Mouse (Mus musculus) liver, embryonic 14.5 days (tissue): Measurements from ENCODE around the gene Gm47995. TPM values are rescaled to one million over a fixed set of nuclear protein-coding genes. Genes with fewer than 3 reads are reported as not detected.

Experiments used
- ATAC-seq: fragments of 200-750 bp; cut with Nextera tagmentation; 2 replicates; pipeline ENCODE4 v1.8.0; 2017; ENCODE audit warnings: moderate number of reproducible peaks, mild to moderate bottlenecking, moderate library complexity; ENCODE audit not compliant: insufficient read depth
- DNase-seq, 3 experiments: peaks; one replicate each; pipeline ENCODE4 v3.0.0-alpha.2; 2012 to 2013; ENCODE audit warnings: low read depth in 3 of 3, low spot score in 3 of 3
- H3K27ac ChIP-seq: fragments of 300-500 bp; sonication (generic); 2 replicates; pipeline ENCODE4 v1.5.1; 2014; ENCODE audit warnings: moderate library complexity, mild to moderate bottlenecking, control low read depth, inconsistent platforms
- H3K27me3 ChIP-seq: fragments of 300-500 bp; sonication (generic); 2 replicates; pipeline ENCODE4 v1.6.1; 2014; ENCODE audit warnings: mild to moderate bottlenecking, low read length, moderate library complexity; ENCODE audit not compliant: control insufficient read depth, insufficient read depth
- H3K36me3 ChIP-seq: fragments of 300-500 bp; sonication (generic); replicated peaks from 2 replicates; pipeline ENCODE4 v1.6.1; 2014; ENCODE audit warnings: low read depth; ENCODE audit not compliant: control insufficient read depth, insufficient read depth
- H3K4me1 ChIP-seq, 2 experiments: fragments of 200-500 bp in 1 of 2; fragments of 300-500 bp in 1 of 2; sonication (generic) in 1 of 2; replicated peaks; 2 replicates each; pipeline ENCODE4 v1.6.1; 2012 to 2014; ENCODE audit warnings: antibody characterized with exemption in 1 of 2, inconsistent platforms in 1 of 2, low read length in 1 of 2; ENCODE audit not compliant: control insufficient read depth in 2 of 2, insufficient read depth in 2 of 2
- H3K4me2 ChIP-seq: fragments of 300-500 bp; sonication (generic); 2 replicates; pipeline ENCODE4 v1.6.1; 2014; ENCODE audit warnings: low read depth, mild to moderate bottlenecking, control low read depth, moderate library complexity
- H3K4me3 ChIP-seq, 2 experiments: fragments of 200-500 bp in 1 of 2; fragments of 300-500 bp in 1 of 2; sonication (generic) in 1 of 2; 2 replicates each; pipeline ENCODE4 v1.5.1; 2012 to 2014; ENCODE audit warnings: low read depth in 2 of 2, low read length in 2 of 2, mild to moderate bottlenecking in 2 of 2, control low read depth in 1 of 2, inconsistent platforms in 1 of 2, moderate library complexity in 1 of 2; ENCODE audit not compliant: insufficient read depth in 1 of 2
- H3K9ac ChIP-seq: fragments of 300-500 bp; sonication (generic); replicated peaks from 2 replicates; pipeline ENCODE4 v1.6.1; 2014; ENCODE audit warnings: mild to moderate bottlenecking, control low read depth, moderate library complexity
- H3K9me3 ChIP-seq: fragments of 300-500 bp; sonication (generic); 2 replicates; pipeline ENCODE4 v1.6.1; 2016; ENCODE audit warnings: low read length, mixed read lengths; ENCODE audit not compliant: control insufficient read depth
- CTCF ChIP-seq: IDR thresholded peaks from 2 replicates; pipeline ENCODE4 v1.5.1; 2016; ENCODE audit warnings: antibody characterized with exemption, low read depth, control low read depth
- EP300 ChIP-seq: IDR thresholded peaks from 2 replicates; pipeline ENCODE4 v1.6.1; 2016; ENCODE audit warnings: antibody characterized with exemption, low read depth
- WGBS: fragments of 180-500 bp; shearing (Covaris S2); extraction: QIAGEN DNeasy Blood & Tissue Kit; methylation state at CpG from one replicate; pipeline ENCODE4 v1.1.7; 2014; ENCODE audit not compliant: insufficient replicate concordance; 5-methylcytosine and 5-hydroxymethylcytosine counted together
- polyA plus RNA-seq, 2 experiments: library from polyadenylated mRNA; depleted of rRNA in 1 of 2; stranded (reverse) in 1 of 2; unstranded in 1 of 2; fragments of >200 nt; fragmentation: Nextera tagmentation in 1 of 2; extraction: Ambion mirVana in 1 of 2; gene quantifications; 2 replicates each; pipeline versions ENCODE4 v1.2.1 to v1.2.3; 2012 to 2014

The Gm47995 gene
- polyA plus RNA-seq, 2 experiments: 0.71 to 0.88 TPM

DNA sequence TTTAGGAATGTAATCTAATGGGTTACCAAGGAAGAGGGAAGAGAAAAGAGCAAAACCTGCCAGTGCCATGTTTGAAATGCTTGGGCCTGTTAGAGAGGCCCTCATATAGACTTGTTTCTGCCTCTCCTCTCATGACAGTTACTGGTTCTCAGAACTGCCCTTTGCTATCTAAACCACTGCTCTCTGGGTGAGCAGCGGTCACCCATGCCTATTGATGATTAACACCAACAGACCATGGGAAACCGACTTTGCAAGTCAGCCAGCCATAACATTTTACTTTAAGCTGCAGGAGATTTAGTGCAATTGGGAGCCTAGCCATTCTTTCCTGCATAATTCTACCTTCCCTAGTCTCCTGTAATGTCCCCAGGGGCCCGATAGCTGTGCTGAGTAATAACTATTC is 18.2 kb downstream of the Gm47995 start:
- H3K27me3 ChIP-seq: no peaks in the 10 kb centered on the region
- H3K4me3 ChIP-seq: no peak overlapping the region
- no peak overlapping the region for H3K4me2 ChIP-seq
- no peaks in the 10 kb centered on the region for H3K36me3 ChIP-seq
- ATAC-seq: peak; percentile 54
- no peak overlapping the region for H3K9ac ChIP-seq
- peak in 1 of 3 experiments; percentile 11 for DNase-seq
- TF ChIP-seq EP300 (no peak), CTCF (no peak)
- no peak overlapping the region for H3K27ac ChIP-seq
- 32% methylated on average over 3 of the region's 3 CpGs for WGBS
- H3K4me1 ChIP-seq: peaks cover 9 to 23% of the 10 kb centered on the region in 2 experiments; a peak in 3 of 4 replicates
- no peaks in the 10 kb centered on the region for H3K9me3 ChIP-seq

- Histone ChIP-seq H3K36me3 (no peaks in the 10 kb centered on the region), H3K4me1 (peaks cover 4 to 19% of the 10 kb centered on the region in 2 experiments; a peak in 3 of 4 replicates), H3K9me3 (no peaks in the 10 kb centered on the region), H3K27me3 (no peaks in the 10 kb centered on the region), H3K4me2 (no peak overlapping the region), H3K27ac (no peak overlapping the region), H3K4me3 (no peak overlapping the region), H3K9ac (no peak overlapping the region)
- TF ChIP-seq CTCF: no peak
- no peak for TF ChIP-seq EP300
- WGBS: 78% methylated on average over 5 of the region's 5 CpGs
- ATAC-seq: no peak
- DNase-seq: no peak
Observed at GRCm38 (mm10) chr1:151219045-151219444, 20.8 kb downstream of the Gm47995 start.

DNA sequence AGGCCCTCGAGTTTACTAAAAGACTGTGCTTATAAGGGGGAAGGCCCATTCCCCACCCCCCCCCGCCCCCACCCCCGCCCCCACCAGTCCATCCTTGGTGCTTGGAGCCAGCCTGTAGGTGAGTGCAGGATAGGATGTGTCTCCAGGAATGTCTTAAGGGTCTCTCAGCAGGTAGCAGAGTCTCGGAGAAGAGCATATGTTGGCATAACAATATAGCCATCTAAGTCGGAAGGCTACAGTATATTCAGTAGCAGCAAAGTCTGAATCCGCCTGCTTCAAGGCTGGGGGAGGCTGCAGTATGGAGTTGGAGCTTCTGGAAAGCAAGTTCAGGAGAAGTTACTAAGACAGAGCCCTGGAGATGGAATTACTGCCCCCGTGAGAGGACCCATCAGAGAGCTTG is 21.9 kb downstream of the Gm47995 start:
- no peak for ATAC-seq
- Histone ChIP-seq H3K9ac (no peak overlapping the region), H3K27ac (no peak overlapping the region), H3K9me3 (no peaks in the 10 kb centered on the region), H3K36me3 (no peaks in the 10 kb centered on the region), H3K27me3 (no peaks in the 10 kb centered on the region), H3K4me3 (no peak overlapping the region), H3K4me2 (no peak overlapping the region), H3K4me1 (peaks cover 4 to 19% of the 10 kb centered on the region in 2 experiments; a peak in 3 of 4 replicates)
- no peak for TF ChIP-seq EP300
- no peak for TF ChIP-seq CTCF
- 67% methylated on average over 7 of the region's 7 CpGs for WGBS
- no peak for DNase-seq

DNA sequence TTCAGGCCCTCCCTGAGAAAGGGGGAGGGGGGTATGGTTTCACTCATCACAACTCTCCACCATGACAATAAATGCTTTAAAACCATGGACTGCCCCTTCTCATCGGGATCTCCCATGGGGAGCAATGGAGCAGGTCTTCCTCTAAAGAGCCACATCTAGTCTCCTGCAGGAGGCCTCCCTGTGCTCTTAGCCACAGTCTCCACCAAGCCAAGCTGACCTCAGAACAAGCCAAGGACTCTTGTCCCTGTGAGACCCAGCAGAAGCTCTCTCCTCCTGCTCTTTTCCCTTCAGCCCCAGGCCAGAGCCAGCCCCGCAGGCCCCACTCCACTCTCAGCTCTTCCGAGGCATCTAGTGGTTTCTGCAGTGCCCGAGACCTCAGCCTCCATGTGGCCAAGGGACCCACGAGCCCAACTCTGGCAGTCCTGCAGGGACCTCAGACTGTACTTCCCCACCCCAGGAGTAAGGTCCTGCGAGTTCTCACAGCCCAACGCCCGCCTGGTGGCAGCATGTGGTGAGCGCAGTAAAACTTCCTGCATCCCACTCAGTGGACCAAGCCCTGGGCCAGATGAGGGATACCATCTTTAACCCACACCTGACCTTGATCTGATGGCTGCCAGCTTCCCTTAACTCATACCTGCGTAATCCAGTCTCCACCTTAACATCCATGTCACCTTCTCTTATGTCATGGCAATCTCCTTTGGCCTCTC is 24.5 kb downstream of the Gm47995 start:
- Histone ChIP-seq H3K4me2 (no peak overlapping the region), H3K4me3 (no peak overlapping the region), H3K27ac (no peak overlapping the region), H3K27me3 (no peaks in the 10 kb centered on the region), H3K9me3 (no peaks in the 10 kb centered on the region), H3K4me1 (0 out of 4 replicates have a peak, but pooled peaks cover 0 to 2% of the 10 kb centered on the region in 2 experiments), H3K36me3 (no peaks in the 10 kb centered on the region), H3K9ac (no peak overlapping the region)
- DNase-seq: no peak
- TF ChIP-seq CTCF: 0 out of 2 replicates have a peak, but pooled peaks have one; percentile 12
- no peak for TF ChIP-seq EP300
- 61% methylated on average over 10 of the region's 10 CpGs for WGBS
- no peak for ATAC-seq

DNA sequence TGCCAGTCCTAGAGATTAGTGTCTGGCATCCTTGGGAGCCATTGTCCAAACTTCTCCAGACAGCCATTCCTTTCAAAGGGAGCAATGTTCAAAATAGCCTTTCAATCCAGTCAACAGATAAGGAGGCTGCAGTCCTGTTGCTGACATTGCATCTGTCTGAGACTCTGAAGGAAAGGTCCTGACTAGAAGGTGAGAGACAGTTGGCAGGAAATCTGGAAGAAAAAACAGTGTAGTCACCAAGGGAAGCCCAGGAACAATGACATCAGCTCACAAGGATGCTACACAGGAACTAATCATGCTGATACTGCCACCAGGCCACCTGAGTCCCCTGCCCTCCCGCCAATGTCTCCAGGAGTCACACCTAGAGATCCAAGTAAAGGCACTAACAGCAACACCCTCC is 25.1 kb downstream of the Gm47995 start:
- Histone ChIP-seq H3K4me3 (no peak overlapping the region), H3K4me1 (no peaks in the 10 kb centered on the region), H3K9ac (no peak overlapping the region), H3K4me2 (no peak overlapping the region), H3K36me3 (no peaks in the 10 kb centered on the region), H3K27me3 (no peaks in the 10 kb centered on the region), H3K9me3 (no peaks in the 10 kb centered on the region), H3K27ac (no peak overlapping the region)
- ATAC-seq (no peak), DNase-seq (no peak)
- no peak for TF ChIP-seq EP300
- TF ChIP-seq CTCF: no peak
- 73% methylated on average over 1 of the region's 1 CpGs for WGBS
